8 mouse cellular contexts compared by ENCODE assay signal in genomic region chr3:26333239-26333811, GRCm38 (mm10). TPM values are rescaled to one million over a fixed set of nuclear protein-coding genes. Genes with fewer than 3 reads are reported as not detected.
DNase-seq lines count a peak whose midpoint lies in the region; ATAC-seq lines count a peak whose summit lies in the region.

No protein-coding gene starts in this region.

- H3K9me3 ChIP-seq in kidney, embryonic 16.5 days (ENCODE audit: low read length), result no peaks in the 10 kb centered on the region
- no peaks in the 10 kb centered on the region for H3K9me3 ChIP-seq in hindbrain, embryonic 13.5 days
- H3K9me3 ChIP-seq in limb, embryonic 12.5 days, result no peaks in the 10 kb centered on the region

- no peak for DNase-seq in kidney, adult 18-20 months
- peak; percentile 61 for DNase-seq in embryo, embryonic 10.5 days (ENCODE audit: low spot score)
- peak; percentile 53 for DNase-seq in retina, postnatal 7 days (ENCODE audit: low read depth, low spot score)
- DNase-seq in spleen, adult 18-20 months, result no peak
- DNase-seq in lung, postnatal 36 days, result no peak

- H3K9ac ChIP-seq in kidney, embryonic 16.5 days (replicated peaks; ENCODE audit: low read length), result peak overlapping the region; percentile 64
- peak overlapping the region; percentile 76 for H3K9ac ChIP-seq in hindbrain, embryonic 13.5 days
- peak overlapping the region; percentile 28 for H3K9ac ChIP-seq in limb, embryonic 12.5 days (replicated peaks)

- H3K4me1 ChIP-seq in kidney, embryonic 16.5 days (ENCODE audit: insufficient read depth, low read length), result peaks cover 7% of the 10 kb centered on the region; the same call in 1 of the 2 replicates
- peaks cover 24% of the 10 kb centered on the region for H3K4me1 ChIP-seq in hindbrain, embryonic 13.5 days (replicated peaks)
- H3K4me1 ChIP-seq in limb, embryonic 12.5 days (replicated peaks), result peaks cover 18% of the 10 kb centered on the region

- ATAC-seq in kidney, embryonic 16.5 days (ENCODE audit: low FRiP score, low TSS enrichment), result peak; percentile 67
- peak; percentile 73 for ATAC-seq in hindbrain, embryonic 13.5 days (ENCODE audit: low FRiP score)
- ATAC-seq in limb, embryonic 12.5 days (ENCODE audit: insufficient number of reproducible peaks, insufficient read depth, low FRiP score, low TSS enrichment, low read depth), result peak; percentile 56; the same call in 1 of the 2 replicates

- H3K4me2 ChIP-seq in kidney, embryonic 16.5 days (replicated peaks; ENCODE audit: low read depth, low read length), result peak overlapping the region; percentile 92
- peak overlapping the region; percentile 88 for H3K4me2 ChIP-seq in hindbrain, embryonic 13.5 days
- H3K4me2 ChIP-seq in limb, embryonic 12.5 days, result peak overlapping the region; percentile 71

- H3K36me3 ChIP-seq in kidney, embryonic 16.5 days (ENCODE audit: insufficient read depth, low read length), result no peaks in the 10 kb centered on the region
- H3K36me3 ChIP-seq in hindbrain, embryonic 13.5 days, result no peaks in the 10 kb centered on the region
- no peaks in the 10 kb centered on the region for H3K36me3 ChIP-seq in limb, embryonic 12.5 days

- under 1% methylated on average over 40 of the region's 41 CpGs for WGBS in kidney, embryonic 16.5 days
- WGBS in hindbrain, embryonic 13.5 days, result 1% methylated on average over 39 of the region's 41 CpGs
- WGBS in limb, embryonic 12.5 days, result under 1% methylated on average over 40 of the region's 41 CpGs

- H3K27ac ChIP-seq in kidney, embryonic 16.5 days (ENCODE audit: low read length), result no peak overlapping the region
- peak overlapping the region; percentile 35; the same call in 1 of the 2 replicates for H3K27ac ChIP-seq in hindbrain, embryonic 13.5 days
- no peak overlapping the region for H3K27ac ChIP-seq in limb, embryonic 12.5 days

- H3K27me3 ChIP-seq in kidney, embryonic 16.5 days (ENCODE audit: insufficient read depth, low read length), result peaks cover 36% of the 10 kb centered on the region
- peaks cover 18% of the 10 kb centered on the region; the same call in 1 of the 2 replicates for H3K27me3 ChIP-seq in hindbrain, embryonic 13.5 days
- H3K27me3 ChIP-seq in limb, embryonic 12.5 days, result peaks cover 58% of the 10 kb centered on the region

- H3K4me3 ChIP-seq in kidney, embryonic 16.5 days (ENCODE audit: low read length), result peak overlapping the region; percentile 59
- peak overlapping the region; percentile 71 for H3K4me3 ChIP-seq in hindbrain, embryonic 13.5 days
- peak overlapping the region; percentile 46 for H3K4me3 ChIP-seq in limb, embryonic 12.5 days (replicated peaks)

RNA-seq across cellular contexts. Expression of gene Nlgn1, which starts 1.1 kb away (rescaled TPM):
- polyA plus RNA-seq in kidney, embryonic 16.5 days (2015; fragmentation: Nextera tagmentation; extraction: Ambion mirVana), result 1.5 and 1.7 TPM in 2 replicates
- 19.1 and 20.3 TPM in 2 replicates for polyA plus RNA-seq in hindbrain, embryonic 13.5 days (2015; fragmentation: Nextera tagmentation; extraction: Ambion mirVana)
- polyA plus RNA-seq in limb, embryonic 12.5 days (2016; fragmentation: Nextera tagmentation; extraction: Ambion mirVana), result 0.53 and 0.70 TPM in 2 replicates

Comparison
In these comparisons a context has a peak if more than half of its experiments do, and no peak if none do; other contexts are left out.
1. DNase-seq: peak in embryo, embryonic 10.5 days (single experiment) and retina, postnatal 7 days (single experiment); none in kidney, adult 18-20 months (single experiment), spleen, adult 18-20 months (0 of 2) and lung, postnatal 36 days (single experiment).
2. Peak in every context shown above with its lines, with median percentiles within 50 percentile points of each other: ATAC-seq, H3K4me2 ChIP-seq, H3K4me3 ChIP-seq and H3K9ac ChIP-seq.